Mouse (Mus musculus): ENCODE measurements at regions not wholly inside any gene's neighbourhood (a gene's known extent, or its start where the extent isn't known, plus 50 kb on each side); places are given as distances from the start of the nearest gene placed in this dataset.

- no peak for DNase-seq (ENCODE audit: low spot score in 2 of 2)
Observed at GRCm38 (mm10) chr15:62224191-62224590, 1301.4 kb upstream of the A1bg start.

GRCm38 (mm10) chr15:62223156-62223840 lies 1300.5 kb upstream of the A1bg start:
- DNase-seq (ENCODE audit: low spot score in 2 of 2): no peak

GRCm38 (mm10) chr15:62222731-62223130 lies 1299.9 kb upstream of the A1bg start:
- no peak for DNase-seq (ENCODE audit: low spot score in 2 of 2)

GRCm38 (mm10) chr15:62222201-62222600 lies 1299.4 kb upstream of the A1bg start:
- no peak for DNase-seq (ENCODE audit: low spot score in 2 of 2)

- no peak for DNase-seq (ENCODE audit: low spot score in 2 of 2)
Observed at GRCm38 (mm10) chr15:62221024-62221819, 1298.4 kb upstream of the A1bg start.

- no peak for DNase-seq (ENCODE audit: low spot score in 2 of 2)
Observed at GRCm38 (mm10) chr15:62220620-62221019, 1297.8 kb upstream of the A1bg start.

- DNase-seq (ENCODE audit: low spot score in 2 of 2): no peak
Observed at GRCm38 (mm10) chr15:62219934-62220540, 1297.2 kb upstream of the A1bg start.

GRCm38 (mm10) chr15:62218346-62219080 lies 1295.7 kb upstream of the A1bg start:
- DNase-seq (ENCODE audit: low spot score in 2 of 2): no peak

GRCm38 (mm10) chr15:62216688-62217477 lies 1294.1 kb upstream of the A1bg start:
- DNase-seq (ENCODE audit: low spot score in 2 of 2): no peak

GRCm38 (mm10) chr15:62215616-62216398 lies 1293.0 kb upstream of the A1bg start:
- DNase-seq (ENCODE audit: low spot score in 2 of 2): no peak

- no peak for DNase-seq (ENCODE audit: low spot score in 2 of 2)
Observed at GRCm38 (mm10) chr15:62214300-62214699, 1291.5 kb upstream of the A1bg start.

- DNase-seq (ENCODE audit: low spot score in 2 of 2): no peak
Observed at GRCm38 (mm10) chr15:62212283-62212910, 1289.6 kb upstream of the A1bg start.

GRCm38 (mm10) chr15:62209881-62210481 lies 1287.2 kb upstream of the A1bg start:
- DNase-seq (ENCODE audit: low spot score in 2 of 2): no peak

- DNase-seq (ENCODE audit: low spot score in 2 of 2): no peak
Observed at GRCm38 (mm10) chr15:62209296-62209695, 1286.5 kb upstream of the A1bg start.

GRCm38 (mm10) chr15:62206502-62206902 lies 1283.7 kb upstream of the A1bg start:
- DNase-seq (ENCODE audit: low spot score in 2 of 2): no peak

- DNase-seq (ENCODE audit: low spot score in 2 of 2): no peak
Observed at GRCm38 (mm10) chr15:62203951-62204905, 1281.4 kb upstream of the A1bg start.

GRCm38 (mm10) chr15:62202781-62203375 lies 1280.1 kb upstream of the A1bg start:
- DNase-seq (ENCODE audit: low spot score in 2 of 2): no peak

GRCm38 (mm10) chr15:62198721-62199120 lies 1275.9 kb upstream of the A1bg start:
- no peak for DNase-seq (ENCODE audit: low spot score in 2 of 2)

Data from right cerebral cortex, postnatal 36 days (tissue).